Mouse (Mus musculus) CH12.LX (cell line): ENCODE measurements around the gene Tmem38b.
"Not testable (repeated sequence)": the region's sequence is repeated elsewhere in the genome, so short reads cannot be mapped to it uniquely, and the experiment has no call there.

ENCODE experiments used
- CHD2 ChIP-seq: IDR thresholded peaks from 2 replicates; pipeline ENCODE4 v1.6.1; 2011; ENCODE audit warnings: low read length, improper control_type of control experiment
- CTCF ChIP-seq, 2 experiments: IDR thresholded peaks in 1 of 2; conservative IDR thresholded peaks in 1 of 2; 2 replicates each; pipeline ENCODE4 v1.5.1; 2011 to 2012; ENCODE audit warnings: low read depth in 2 of 2, low read length in 2 of 2, improper control_type of control experiment in 1 of 2, inconsistent platforms in 1 of 2, mild to moderate bottlenecking in 1 of 2, moderate library complexity in 1 of 2
- KAT2A ChIP-seq: IDR thresholded peaks from 2 replicates; pipeline ENCODE4 v1.6.1; 2012; ENCODE audit warnings: low read length, improper control_type of control experiment, inconsistent platforms; ENCODE audit not compliant: insufficient replicate concordance
- MYC ChIP-seq: IDR thresholded peaks from 2 replicates; pipeline ENCODE4 v1.6.1; 2011; ENCODE audit warnings: low read depth, mild to moderate bottlenecking, improper control_type of control experiment, low read length

DNA sequence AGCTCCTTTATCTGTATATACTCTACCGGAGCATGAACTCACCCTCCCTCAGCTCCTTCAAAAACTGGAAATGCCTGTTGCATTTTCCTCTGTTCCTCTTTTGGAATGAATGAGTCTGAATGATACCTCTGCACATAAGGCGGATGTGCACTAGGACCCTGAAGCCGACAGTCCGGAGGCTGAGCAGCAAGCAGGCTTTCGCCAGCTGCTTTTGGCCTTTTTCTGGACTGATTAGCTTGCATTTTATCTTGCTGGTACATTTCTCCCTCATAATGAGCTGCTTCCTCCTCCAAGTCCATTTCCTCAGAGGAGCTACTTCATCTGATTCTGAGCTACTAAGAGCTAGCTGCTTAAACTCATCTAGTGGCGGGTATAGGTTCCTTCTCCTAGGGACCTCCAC is 19.4 kb upstream of the Tmem38b start:
- TF ChIP-seq MYC; CHD2; CTCF (conservative IDR thresholded peaks at IDR 0.05 in 1 of 2, IDR thresholded peaks at IDR 0.05 in 1 of 2; ENCODE audit: low read depth in 2 of 2, low read length in 2 of 2); KAT2A: not testable (repeated sequence)
